Mouse (Mus musculus): ENCODE measurements around the gene Sh3glb2.
A peak's percentile ranks its signal among the peaks of the same experiment; 100 is the strongest.

- TF ChIP-seq POLR2A (IDR thresholded peaks at IDR 0.05; ENCODE audit: borderline replicate concordance, extremely low read depth, low read depth, low read length), result peak; percentile 69; the same call in 1 of the 2 replicates
- TF ChIP-seq CTCF (IDR thresholded peaks at IDR 0.05; ENCODE audit: insufficient read depth, low read length), result no peak
These were observed 33.0 kb upstream of the Sh3glb2 start, which contains the start of gene Dolpp1 for GRCm38 (mm10) chr2:30392114-30392576.
